Mouse (Mus musculus) adrenal gland, postnatal 14 days (tissue): ENCODE measurements around the gene Fsd1l. TPM values are rescaled to one million over a fixed set of nuclear protein-coding genes. Genes with fewer than 3 reads are reported as not detected.
A peak's percentile ranks its signal among the peaks of the same experiment; 100 is the strongest.
"Not testable (repeated sequence)": the region's sequence is repeated elsewhere in the genome, so short reads cannot be mapped to it uniquely, and the experiment has no call there.

ENCODE experiments used
- DNase-seq: peaks from one replicate; pipeline ENCODE4 v3.0.0; 2021; ENCODE audit warnings: mixed read lengths
- total RNA-seq: library from RNA; stranded (reverse); gene quantifications from 2 replicates; pipeline ENCODE4 v1.2.3, GENCODE M21; 2021

Gene Fsd1l
- total RNA-seq, 1 experiment from 2014 or later = 9.2 TPM

- peak; percentile 39 for DNase-seq
Observed at GRCm38 (mm10) chr4:53628924-53629323, 2.3 kb upstream of the Fsd1l start.

GRCm38 (mm10) chr4:53630963-53631315, 332 bp upstream of the Fsd1l start:
- DNase-seq = no peak

DNA sequence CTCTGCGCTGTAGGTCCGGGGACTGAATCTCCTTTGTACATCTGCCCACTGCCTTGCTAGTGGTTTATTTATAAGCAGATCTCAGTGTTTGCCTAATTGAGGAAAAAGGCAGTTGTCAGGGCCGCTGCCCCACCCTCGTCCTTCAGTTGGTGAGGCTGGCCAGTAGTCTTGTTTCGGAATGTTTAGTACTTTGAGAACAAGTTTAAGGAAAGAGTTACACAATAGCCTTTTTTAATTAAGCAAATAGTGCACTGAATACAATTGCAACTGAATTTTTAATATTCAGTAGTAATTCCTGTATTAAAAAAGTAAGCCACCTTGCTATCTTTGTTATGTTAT, 709 bp downstream of the Fsd1l start:
- no peak for DNase-seq

DNA sequence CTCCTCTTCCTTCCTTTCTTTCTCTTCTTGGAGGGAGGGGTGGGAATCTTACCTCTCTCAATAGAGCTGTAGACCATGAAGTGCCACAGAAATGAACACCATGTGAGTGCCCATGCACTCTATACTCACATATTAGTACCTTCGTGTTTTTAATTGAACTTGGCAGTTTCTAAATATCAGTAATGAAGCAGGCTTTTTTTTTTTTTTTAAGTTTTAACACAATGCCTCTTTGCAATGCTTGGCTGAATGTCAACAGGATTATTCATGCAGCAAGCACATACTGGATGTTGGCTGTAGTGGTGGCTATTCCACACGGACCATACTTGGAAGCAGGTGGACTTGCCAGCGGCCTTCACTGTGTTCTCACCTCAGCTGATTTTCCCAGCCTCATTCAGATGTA, 4.1 kb downstream of the Fsd1l start:
- DNase-seq = no peak

DNA sequence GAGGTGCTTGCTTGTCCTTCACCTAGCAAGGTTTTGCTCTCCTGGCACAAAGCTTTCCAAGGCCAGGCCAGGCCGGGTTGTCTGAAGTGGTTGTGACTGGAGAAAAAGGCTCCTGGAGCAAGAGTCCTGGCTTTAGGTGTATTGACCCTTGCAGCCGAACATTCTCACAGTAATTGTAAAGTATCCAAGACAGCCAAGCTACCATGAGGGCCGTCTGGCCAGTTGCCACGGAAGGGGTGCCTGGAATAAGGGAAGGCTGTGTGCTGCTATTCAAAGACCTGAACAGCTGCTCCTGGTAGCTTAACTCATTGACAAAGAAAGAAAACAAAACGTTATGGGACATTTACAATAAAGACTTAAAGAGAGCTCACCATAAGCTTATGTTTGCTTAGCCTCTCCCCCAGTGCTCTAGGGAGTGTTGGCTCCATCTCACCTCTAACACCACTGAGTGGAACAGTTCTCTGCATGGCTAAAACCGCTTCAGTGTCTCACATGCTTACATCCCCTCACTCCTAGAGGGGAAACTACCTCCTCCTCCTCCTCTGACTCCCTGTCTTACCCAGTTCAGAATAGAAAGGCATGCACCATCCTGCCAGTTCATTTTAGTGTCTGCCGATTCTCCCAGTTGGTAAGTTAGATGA, 6.1 kb downstream of the Fsd1l start:
- no peak for DNase-seq

DNA sequence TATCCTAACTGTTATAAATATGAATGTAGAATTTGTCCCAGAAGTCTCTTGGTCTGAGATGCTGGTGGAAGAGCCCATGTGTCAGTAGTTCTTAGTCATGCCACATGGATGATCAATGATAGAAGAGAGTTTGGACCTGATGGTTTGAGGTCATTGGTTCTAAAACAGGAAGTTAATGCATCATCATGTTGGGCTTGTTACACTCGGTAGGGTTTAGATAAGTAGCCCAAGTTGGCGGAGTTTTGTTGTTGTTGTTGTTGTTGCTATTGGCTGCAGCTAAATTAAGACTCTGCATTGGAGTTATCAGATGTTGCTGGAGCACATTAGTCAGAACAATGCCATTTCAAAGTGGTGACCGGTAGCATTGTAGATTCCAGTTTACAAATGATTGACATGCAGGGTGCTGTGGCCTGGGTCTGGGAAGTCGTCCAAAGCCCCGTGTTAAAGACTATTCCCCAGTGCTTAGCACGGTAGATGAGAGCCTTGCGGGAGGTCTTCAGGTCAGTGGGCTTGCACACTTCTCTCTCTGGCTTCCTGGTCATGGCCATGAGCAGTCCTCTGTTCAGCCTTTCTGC, 7.4 kb downstream of the Fsd1l start:
- no peak for DNase-seq

- no peak for DNase-seq
Observed at GRCm38 (mm10) chr4:53658029-53658428, 26.8 kb downstream of the Fsd1l start.

DNA sequence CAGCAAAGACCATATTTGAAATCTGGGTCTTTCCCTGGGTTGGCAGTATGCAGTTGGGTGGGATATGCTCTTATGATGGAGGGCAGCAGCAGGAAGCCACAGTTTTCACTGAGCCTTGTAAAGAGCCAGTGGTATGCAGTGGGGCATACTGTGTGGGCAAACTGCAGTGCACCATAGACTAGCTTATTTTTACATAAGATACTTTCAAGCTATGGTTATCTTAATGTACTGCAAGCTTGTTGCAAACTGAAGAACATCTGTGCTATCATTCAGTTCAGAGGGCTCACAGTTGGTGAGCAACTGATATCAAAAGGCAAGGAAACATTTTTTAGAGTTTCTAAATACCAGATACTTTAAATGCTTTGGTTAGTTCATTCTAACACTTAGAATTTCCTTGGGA, 29.4 kb downstream of the Fsd1l start:
- DNase-seq = no peak

- no peak for DNase-seq
Observed at GRCm38 (mm10) chr4:53682092-53682491, 50.8 kb downstream of the Fsd1l start.

DNA sequence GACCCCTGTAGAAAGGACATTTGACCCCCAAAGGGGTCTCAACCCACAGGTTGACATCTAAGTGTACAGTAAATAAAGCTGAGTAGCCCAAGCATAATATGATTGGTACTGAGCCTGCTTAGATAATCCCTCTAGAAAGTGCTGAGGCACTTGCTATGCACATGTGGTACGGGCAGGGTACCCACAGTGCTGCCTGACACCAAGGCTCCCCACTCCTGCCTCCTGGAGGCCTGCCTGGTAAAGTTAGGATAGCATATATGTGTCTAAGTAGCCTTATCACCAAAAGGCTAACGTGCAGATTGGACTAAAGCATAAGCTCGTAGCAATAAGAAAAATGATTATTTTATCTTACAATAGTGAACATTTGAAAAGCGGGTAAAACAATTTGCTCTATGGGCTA, 57.7 kb downstream of the Fsd1l start:
- DNase-seq = no peak

DNA sequence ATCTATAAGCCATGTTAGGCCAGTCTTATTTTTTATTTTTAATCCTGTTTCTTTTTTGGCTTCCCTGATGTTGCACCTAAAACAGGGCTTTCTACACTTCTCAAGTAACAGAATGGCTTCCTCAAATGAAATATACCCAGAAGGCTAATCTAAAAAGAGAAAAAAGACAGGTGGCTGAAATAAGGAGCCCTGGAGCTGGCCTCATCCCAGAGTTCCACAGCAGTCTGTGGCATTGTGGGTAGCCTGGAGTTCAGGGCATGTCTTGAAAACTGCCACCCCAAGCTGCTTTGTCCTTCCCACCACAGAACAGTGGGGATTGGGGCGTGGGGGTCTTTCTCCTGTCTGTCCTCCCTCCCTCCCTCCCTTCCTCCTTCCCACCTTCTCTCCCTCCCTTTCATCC, 60.1 kb downstream of the Fsd1l start:
- no peak for DNase-seq

DNA sequence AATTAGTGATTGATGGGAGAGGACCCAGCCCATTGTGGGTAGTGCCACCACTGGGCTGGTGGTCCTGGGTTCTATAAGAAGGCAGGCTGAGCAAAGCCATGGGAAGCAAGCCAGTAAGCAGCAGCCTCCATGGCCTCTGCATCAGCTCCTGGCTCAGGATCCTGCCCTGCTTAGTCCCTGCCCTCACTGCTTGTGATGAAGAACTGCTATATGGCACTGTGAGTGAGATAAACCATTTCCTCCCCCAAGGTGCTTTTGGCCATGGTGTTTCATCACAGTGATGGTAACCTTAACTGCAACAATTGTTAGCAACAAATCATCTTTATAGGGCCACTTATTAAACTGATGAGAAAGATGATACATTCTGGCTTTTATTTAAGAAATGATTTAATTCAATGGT, 77.9 kb downstream of the Fsd1l start:
- DNase-seq = not testable (repeated sequence)

GRCm38 (mm10) chr4:53710021-53710420, 78.8 kb downstream of the Fsd1l start:
- no peak for DNase-seq

DNA sequence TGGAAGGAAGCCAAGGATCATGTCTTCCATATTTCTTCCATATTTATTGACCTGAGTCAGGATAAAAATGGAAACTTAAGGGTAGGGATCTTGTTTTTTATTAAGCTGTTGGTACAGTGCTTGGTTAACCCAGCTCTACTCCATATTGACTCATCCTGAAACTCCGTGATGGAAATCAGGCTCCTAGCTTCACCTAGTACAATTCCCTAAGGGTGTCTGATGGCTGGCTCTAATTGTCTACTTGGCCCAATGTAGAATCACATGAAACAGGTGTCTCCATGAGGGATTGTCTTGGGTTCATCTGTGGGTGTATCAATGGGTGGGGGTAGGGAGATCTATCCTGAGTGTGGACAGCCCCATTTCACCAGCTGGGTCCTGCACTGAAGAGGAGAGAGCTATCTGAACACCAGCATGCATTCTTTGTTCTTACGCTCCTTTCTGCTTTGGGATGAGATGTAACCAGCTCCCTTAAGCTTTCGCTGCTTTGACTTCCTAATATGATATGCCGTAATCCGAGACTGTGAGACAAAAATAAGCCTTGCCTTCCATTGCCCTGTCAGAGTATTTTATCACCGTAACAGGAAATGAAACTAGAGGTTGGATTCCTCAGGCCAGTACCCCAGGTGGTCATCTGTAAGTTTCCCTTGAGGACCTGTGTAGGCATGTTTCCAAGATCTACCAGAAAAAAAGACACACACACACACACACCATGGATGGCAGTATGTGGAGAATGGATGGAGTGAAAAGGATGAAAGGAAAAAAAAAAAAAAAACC, 79.5 kb downstream of the Fsd1l start:
- no peak for DNase-seq

DNA sequence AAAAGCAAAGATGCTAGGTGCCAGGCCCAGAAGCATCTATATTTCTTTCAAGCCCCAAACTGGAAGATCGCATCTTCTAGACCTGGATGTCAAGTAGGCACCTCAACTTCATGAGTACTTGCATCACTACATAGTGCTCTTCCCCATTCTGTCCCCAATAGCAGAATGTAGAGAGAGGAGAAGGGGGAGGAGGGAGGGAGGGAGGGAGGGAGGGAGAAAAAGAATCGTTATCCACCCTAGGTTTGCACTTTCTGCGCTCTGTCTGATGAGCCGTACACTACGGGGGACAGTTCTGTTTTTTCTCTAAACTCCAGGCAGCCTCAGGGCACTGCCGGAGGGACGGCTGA, 82.4 kb downstream of the Fsd1l start, which contains the start of gene Fktn:
Gene Fktn (plus strand): TSS at position 295 of the 347 bp plus-strand sequence.
- DNase-seq = no peak

GRCm38 (mm10) chr4:53714051-53714814, 83.0 kb downstream of the Fsd1l start:
- peak; percentile 94 for DNase-seq

- peak; percentile 59 for DNase-seq
Observed at GRCm38 (mm10) chr4:53715977-53716376, 84.7 kb downstream of the Fsd1l start.

DNA sequence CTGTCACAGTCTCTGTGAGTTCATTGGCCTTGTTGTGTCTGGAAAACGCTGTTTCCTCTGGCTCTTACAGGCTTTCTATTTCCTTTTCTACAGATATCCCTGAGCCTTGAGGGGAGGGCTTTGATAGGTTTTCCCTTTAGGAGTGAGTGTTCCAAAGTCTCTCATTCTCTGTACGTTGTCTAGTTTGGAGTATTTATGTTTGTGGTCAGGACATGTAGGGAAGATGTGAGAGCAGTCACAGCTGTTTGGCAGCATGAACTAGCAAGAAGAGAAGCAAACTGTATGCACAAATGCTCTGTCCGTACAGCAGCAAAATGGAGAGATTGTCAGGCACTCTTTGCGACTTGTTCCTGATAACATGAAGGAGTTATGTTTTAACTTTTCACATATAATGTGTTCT, 86.3 kb downstream of the Fsd1l start:
- DNase-seq = no peak

DNA sequence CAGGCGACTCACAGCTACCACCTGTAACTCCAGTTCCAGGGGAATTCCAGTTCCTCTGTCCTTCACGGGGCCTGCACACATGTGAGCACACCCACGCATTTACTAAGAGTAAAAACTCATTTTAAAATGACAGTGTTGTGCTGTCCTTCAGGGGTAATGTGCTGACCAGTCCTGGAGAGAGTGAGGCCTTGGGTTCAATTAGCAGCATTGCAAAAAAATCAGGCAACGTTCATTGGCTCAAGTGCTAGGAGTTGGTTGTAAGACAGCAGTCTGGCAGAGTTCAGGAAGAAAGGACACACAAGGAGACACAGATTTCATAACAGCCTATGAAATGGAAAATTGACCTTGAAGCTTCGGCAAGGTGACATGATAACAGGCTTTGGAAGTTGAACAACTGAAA, 87.0 kb downstream of the Fsd1l start:
- DNase-seq = peak; percentile 31

DNA sequence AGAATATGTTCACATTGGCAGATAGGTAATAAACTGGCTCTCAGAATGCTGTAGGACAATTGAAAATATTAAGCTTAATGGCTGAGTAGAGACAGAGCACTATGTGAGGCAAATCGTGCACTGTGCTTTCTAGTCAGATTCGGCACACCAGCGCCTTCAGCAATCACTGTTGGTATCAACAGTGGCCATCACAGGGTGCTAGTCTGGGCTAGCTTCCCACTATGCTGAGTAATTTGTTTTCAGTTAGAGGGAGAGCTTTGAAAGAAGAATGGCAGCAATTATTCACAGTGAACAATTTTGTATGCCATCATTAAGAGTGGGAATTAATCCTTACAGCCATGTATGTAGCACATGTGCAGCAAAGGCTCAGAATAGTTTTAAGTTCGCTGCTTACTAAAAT, 91.2 kb downstream of the Fsd1l start:
- DNase-seq = no peak

GRCm38 (mm10) chr4:53726100-53726499, 94.8 kb downstream of the Fsd1l start:
- DNase-seq = not testable (repeated sequence)

DNA sequence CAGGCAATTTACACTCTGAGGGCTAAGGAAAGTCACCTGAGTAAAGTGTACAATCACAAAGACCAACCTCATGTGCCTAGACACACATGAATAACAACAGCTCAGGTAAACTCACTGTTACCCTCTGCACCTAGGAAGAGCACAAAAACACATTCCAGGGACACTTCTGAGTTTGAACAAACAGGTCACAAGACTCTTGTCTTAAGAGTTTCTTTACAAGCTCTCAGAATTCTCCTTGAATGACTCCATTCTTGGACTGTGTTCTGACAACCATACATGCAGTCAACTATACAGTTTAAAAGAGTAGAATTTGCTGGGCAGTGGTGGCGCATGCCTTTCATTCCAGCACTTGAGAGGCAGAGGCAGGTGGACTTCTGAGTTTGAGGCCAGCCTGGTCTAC, 96.8 kb downstream of the Fsd1l start:
- no peak for DNase-seq

DNA sequence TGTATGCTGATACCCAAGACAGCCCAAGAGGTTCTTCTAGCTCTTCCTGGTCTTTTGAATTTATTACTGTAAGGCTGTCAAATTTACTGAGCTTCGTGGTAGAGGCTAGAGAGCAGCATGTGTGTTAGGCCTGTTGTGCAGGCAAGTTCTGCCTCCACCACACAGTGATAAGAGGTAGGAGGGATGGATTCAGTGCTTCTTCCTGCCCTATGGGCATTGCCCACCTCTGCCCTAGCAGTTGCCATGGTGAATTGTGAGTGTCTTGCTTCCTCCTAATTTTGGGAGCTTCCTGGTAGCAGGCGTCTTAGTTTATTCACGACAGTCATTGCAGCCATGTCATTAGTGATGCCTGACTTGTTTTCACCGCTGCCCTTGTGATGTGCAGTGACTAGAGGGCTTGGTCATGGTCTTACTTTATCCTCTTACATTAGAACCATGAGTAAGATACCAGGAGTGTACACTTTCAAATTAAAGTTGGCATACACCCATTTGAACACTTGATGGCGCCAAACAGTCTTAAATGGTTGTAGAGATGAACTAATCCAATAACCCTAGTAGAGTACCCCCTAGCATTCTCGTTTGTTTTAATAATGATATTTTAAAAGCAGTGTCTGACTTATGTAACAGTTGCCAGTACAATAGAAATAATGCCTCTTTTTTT, 107.8 kb downstream of the Fsd1l start:
- peak; percentile 59 for DNase-seq
